Mouse (Mus musculus) embryonic facial prominence, embryonic 12.5 days (tissue): ENCODE data around the gene Gm10382. TPM values are rescaled to one million over a fixed set of nuclear protein-coding genes. Genes with fewer than 3 reads are reported as not detected.

ENCODE experiments used
- polyA plus RNA-seq: library from polyadenylated mRNA; unstranded; fragments of >200 nt; fragmentation: Nextera tagmentation; extraction: Ambion mirVana; gene quantifications from 2 replicates; pipeline ENCODE4 v1.2.1, GENCODE M21; 2016

Gm10382 gene
- polyA plus RNA-seq, 1 experiment from 2014 or later: 0.31 TPM

Other genes with a start within 250 kb of the Gm10382 start
- 31.6 and 33.4 TPM in 2 replicates for gene Ncor2, start 210.1 kb upstream of the Gm10382 start, polyA plus RNA-seq
- gene Scarb1, start 48.2 kb upstream of the Gm10382 start, polyA plus RNA-seq: 38.8 and 40.6 TPM in 2 replicates
- gene Ubc, start 880 bp downstream of the Gm10382 start, polyA plus RNA-seq: 1,075 and 1,101 TPM in 2 replicates
- 17.0 and 17.7 TPM in 2 replicates for gene Dhx37, start 44.8 kb downstream of the Gm10382 start, polyA plus RNA-seq
- gene Bri3bp, start 52.2 kb downstream of the Gm10382 start, polyA plus RNA-seq: 39.4 and 42.2 TPM in 2 replicates
- 41.5 and 42.5 TPM in 2 replicates for gene Aacs, start 86.5 kb downstream of the Gm10382 start, polyA plus RNA-seq
- 0.64 and 0.97 TPM in 2 replicates for gene Tmem132b, start 142.5 kb downstream of the Gm10382 start, polyA plus RNA-seq